Mouse (Mus musculus): ENCODE measurements around the gene Prdm11. TPM values are rescaled to one million over a fixed set of nuclear protein-coding genes. Genes with fewer than 3 reads are reported as not detected.

Prdm11 gene
- polyA plus RNA-seq, 1 experiment: 4.3 TPM

DNA sequence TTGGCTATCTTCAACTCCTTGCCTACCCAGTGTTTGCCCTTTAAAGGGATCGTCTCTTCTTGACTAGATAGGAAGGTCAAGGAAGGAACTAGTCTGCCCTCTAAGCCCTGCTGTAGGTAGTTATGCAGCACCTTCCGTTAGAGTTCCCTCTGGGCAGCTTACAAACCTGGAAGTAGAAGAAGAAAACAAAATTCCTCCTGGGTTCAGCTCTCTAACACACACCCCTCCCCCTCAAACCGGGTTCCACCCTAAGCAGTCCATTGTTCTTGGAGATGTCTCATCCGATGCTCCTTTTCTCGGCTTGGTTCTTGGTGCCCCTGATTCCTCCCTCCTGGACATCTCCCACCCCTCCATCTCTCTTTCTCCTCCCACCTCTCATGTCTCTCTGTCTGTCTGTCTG, 116.3 kb downstream of the Prdm11 start:
- Histone ChIP-seq H3K27ac (ENCODE audit: control insufficient read depth, insufficient read depth, low read depth, low read length) (no peak overlapping the region), H3K4me3 (ENCODE audit: control insufficient read depth, low read depth, low read length) (no peak overlapping the region), H3K27me3 (ENCODE audit: control insufficient read depth, insufficient read depth, low read length) (no peaks in the 10 kb centered on the region), H3K4me1 (ENCODE audit: control insufficient read depth, insufficient read depth, low read length) (no peaks in the 10 kb centered on the region; the same call in 1 of the 2 replicates), H3K36me3 (ENCODE audit: control insufficient read depth, insufficient read depth, low read length) (no peaks in the 10 kb centered on the region)
- TF ChIP-seq POLR2A (IDR thresholded peaks at IDR 0.05; ENCODE audit: control insufficient read depth, low read depth, low read length) (no peak), CTCF (IDR thresholded peaks at IDR 0.05; ENCODE audit: control insufficient read depth, insufficient read depth, insufficient replicate concordance, low read depth, low read length) (no peak)

DNA sequence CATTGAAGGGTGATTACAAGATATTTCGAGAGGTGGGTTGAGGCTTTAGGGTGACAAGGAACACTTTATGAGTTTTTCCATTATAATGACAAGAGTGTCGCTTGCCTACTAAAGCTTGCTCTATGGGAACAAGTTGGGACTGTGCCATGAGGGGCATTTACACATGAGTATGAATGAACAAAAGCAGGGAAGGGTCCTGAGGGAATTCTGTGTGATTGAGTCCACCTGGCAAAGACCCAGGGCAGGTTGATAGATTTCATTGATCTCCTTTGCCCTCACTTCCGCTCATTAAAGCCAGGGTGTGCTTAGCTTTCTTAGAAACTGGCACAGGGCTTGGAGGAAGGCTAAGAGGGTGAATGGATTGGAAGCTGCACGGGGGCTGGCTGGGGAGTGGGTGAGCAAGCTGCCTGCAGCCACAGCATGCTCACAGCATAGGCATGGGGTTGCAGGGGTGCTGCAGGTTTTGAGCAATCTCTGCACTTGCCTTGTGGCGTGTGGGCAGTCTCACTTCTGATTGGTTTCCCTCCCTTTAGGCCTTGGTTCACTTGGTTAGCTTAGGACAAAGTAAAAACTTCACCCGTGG, 121.2 kb downstream of the Prdm11 start:
- Histone ChIP-seq H3K27me3 (ENCODE audit: control insufficient read depth, insufficient read depth, low read length) (no peaks in the 10 kb centered on the region), H3K4me3 (ENCODE audit: control insufficient read depth, low read depth, low read length) (no peak overlapping the region), H3K27ac (ENCODE audit: control insufficient read depth, insufficient read depth, low read depth, low read length) (no peak overlapping the region), H3K4me1 (ENCODE audit: control insufficient read depth, insufficient read depth, low read length) (no peaks in the 10 kb centered on the region), H3K36me3 (ENCODE audit: control insufficient read depth, insufficient read depth, low read length) (no peaks in the 10 kb centered on the region)
- TF ChIP-seq CTCF (IDR thresholded peaks at IDR 0.05; ENCODE audit: control insufficient read depth, insufficient read depth, insufficient replicate concordance, low read depth, low read length) (no peak), POLR2A (IDR thresholded peaks at IDR 0.05; ENCODE audit: control insufficient read depth, low read depth, low read length) (no peak)

- H3K4me3 ChIP-seq (ENCODE audit: control insufficient read depth, low read depth, low read length): no peak overlapping the region
- H3K4me1 ChIP-seq (ENCODE audit: control insufficient read depth, insufficient read depth, low read length): peaks cover under 1% of the 10 kb centered on the region; the same call in 1 of the 2 replicates
- TF ChIP-seq POLR2A (IDR thresholded peaks at IDR 0.05; ENCODE audit: control insufficient read depth, low read depth, low read length): no peak
- no peak for TF ChIP-seq CTCF (IDR thresholded peaks at IDR 0.05; ENCODE audit: control insufficient read depth, insufficient read depth, insufficient replicate concordance, low read depth, low read length)
- H3K27me3 ChIP-seq (ENCODE audit: control insufficient read depth, insufficient read depth, low read length): no peaks in the 10 kb centered on the region
- H3K36me3 ChIP-seq (ENCODE audit: control insufficient read depth, insufficient read depth, low read length): no peaks in the 10 kb centered on the region
- no peak overlapping the region for H3K27ac ChIP-seq (ENCODE audit: control insufficient read depth, insufficient read depth, low read depth, low read length)
Observed at GRCm38 (mm10) chr2:92920709-92921108, 125.3 kb downstream of the Prdm11 start.

- H3K27me3 ChIP-seq (ENCODE audit: control insufficient read depth, insufficient read depth, low read length): no peaks in the 10 kb centered on the region
- H3K27ac ChIP-seq (ENCODE audit: control insufficient read depth, insufficient read depth, low read depth, low read length): no peak overlapping the region
- H3K36me3 ChIP-seq (ENCODE audit: control insufficient read depth, insufficient read depth, low read length): no peaks in the 10 kb centered on the region
- peaks cover 10% of the 10 kb centered on the region for H3K4me1 ChIP-seq (ENCODE audit: control insufficient read depth, insufficient read depth, low read length)
- TF ChIP-seq POLR2A (IDR thresholded peaks at IDR 0.05; ENCODE audit: control insufficient read depth, low read depth, low read length): no peak
- TF ChIP-seq CTCF (IDR thresholded peaks at IDR 0.05; ENCODE audit: control insufficient read depth, insufficient read depth, insufficient replicate concordance, low read depth, low read length): no peak
- no peak overlapping the region for H3K4me3 ChIP-seq (ENCODE audit: control insufficient read depth, low read depth, low read length)
Observed at GRCm38 (mm10) chr2:92917405-92918142, 128.4 kb downstream of the Prdm11 start.

- Histone ChIP-seq H3K4me3 (ENCODE audit: control insufficient read depth, low read depth, low read length) (no peak overlapping the region), H3K4me1 (ENCODE audit: control insufficient read depth, insufficient read depth, low read length) (peaks cover 10% of the 10 kb centered on the region), H3K27ac (ENCODE audit: control insufficient read depth, insufficient read depth, low read depth, low read length) (no peak overlapping the region), H3K36me3 (ENCODE audit: control insufficient read depth, insufficient read depth, low read length) (no peaks in the 10 kb centered on the region), H3K27me3 (ENCODE audit: control insufficient read depth, insufficient read depth, low read length) (no peaks in the 10 kb centered on the region)
- TF ChIP-seq CTCF (IDR thresholded peaks at IDR 0.05; ENCODE audit: control insufficient read depth, insufficient read depth, insufficient replicate concordance, low read depth, low read length): no peak
- TF ChIP-seq POLR2A (IDR thresholded peaks at IDR 0.05; ENCODE audit: control insufficient read depth, low read depth, low read length): no peak
Observed at GRCm38 (mm10) chr2:92915659-92916631, 130.0 kb downstream of the Prdm11 start.

Other genes with a start within 250 kb of the Prdm11 start
- 0.51 and 0.56 TPM in 2 replicates for gene Syt13, start 131.1 kb downstream of the Prdm11 start, polyA plus RNA-seq (2012; rRNA removed)
- 51.6 and 54.3 TPM in 2 replicates for gene Trp53i11, start 141.4 kb upstream of the Prdm11 start, polyA plus RNA-seq (2012; rRNA removed)

Measured in testis, adult 2 months (tissue).